Mouse (Mus musculus): Measurements from ENCODE around the gene Noxa1. TPM values are rescaled to one million over a fixed set of nuclear protein-coding genes. Genes with fewer than 3 reads are reported as not detected.

Noxa1 gene
- polyA plus RNA-seq, 1 experiment: 15.5 TPM

DNA sequence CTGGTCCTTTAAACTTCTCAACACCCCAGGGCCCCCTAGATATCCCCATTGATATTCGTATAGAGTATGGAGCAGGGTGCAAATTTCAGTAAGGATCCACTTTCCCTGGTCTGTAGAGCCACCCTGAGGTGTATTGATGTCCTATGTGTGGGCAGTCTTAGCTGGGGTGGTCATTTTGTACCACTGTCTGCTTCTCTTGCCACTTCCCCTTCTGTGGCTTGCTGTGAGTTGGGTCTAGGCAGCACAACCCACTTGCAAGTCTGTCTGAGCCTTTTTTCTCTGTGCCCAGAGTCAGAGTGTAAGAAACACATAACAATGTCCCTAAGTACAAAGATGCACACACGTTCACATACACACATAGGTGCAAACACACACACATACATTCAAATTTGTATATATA is 19.4 kb upstream of the Noxa1 start:
- Histone ChIP-seq H3K4me3 (ENCODE audit: low read depth, low read length) (no peak overlapping the region), H3K4me1 (ENCODE audit: control insufficient read depth, insufficient read depth, insufficient read length, low read length) (peaks cover 11% of the 10 kb centered on the region), H3K36me3 (ENCODE audit: control insufficient read depth, insufficient read depth, low read length) (no peaks in the 10 kb centered on the region), H3K27me3 (ENCODE audit: control insufficient read depth, insufficient read depth, low read length) (no peaks in the 10 kb centered on the region), H3K27ac (ENCODE audit: insufficient read depth, low read depth, low read length) (no peak overlapping the region)
- WGBS: 72% methylated on average over 2 of the region's 2 CpGs
- TF ChIP-seq POLR2A (IDR thresholded peaks at IDR 0.05; ENCODE audit: low read depth, low read length): no peak
- no peak for TF ChIP-seq CTCF (IDR thresholded peaks at IDR 0.05; ENCODE audit: extremely low read depth, insufficient read length, insufficient replicate concordance, low read depth, low read length)

DNA sequence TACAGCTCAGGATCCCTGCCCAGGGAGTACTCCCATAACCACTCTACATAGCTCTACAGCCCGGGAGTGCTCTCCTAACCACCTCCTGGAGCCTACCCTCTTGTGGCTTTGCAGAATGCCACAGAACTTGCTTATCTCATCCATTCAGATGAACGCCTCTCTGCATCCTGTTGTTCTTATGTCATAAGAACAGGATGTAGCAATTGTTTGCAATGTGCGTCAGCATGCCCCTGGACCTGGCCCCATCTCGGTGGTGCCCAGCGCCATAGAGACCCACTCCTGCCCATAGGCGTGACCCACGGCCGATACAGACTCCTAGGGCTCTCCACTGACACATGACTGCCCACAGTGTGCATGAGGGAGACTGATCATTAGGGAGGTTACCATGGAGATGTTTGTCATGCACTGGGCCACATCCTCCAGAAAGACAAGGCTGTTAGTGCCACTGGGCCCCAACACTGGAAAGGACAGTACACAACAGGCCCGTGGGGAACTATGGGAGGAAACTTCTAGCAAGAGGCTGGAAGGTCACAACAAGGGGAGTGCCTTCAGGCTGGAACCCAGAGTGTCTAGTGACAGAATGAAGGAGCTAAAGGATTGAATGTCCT is 16.3 kb upstream of the Noxa1 start:
- 55% methylated on average over 9 of the region's 9 CpGs for WGBS
- TF ChIP-seq CTCF (IDR thresholded peaks at IDR 0.05; ENCODE audit: extremely low read depth, insufficient read length, insufficient replicate concordance, low read depth, low read length): no peak
- TF ChIP-seq POLR2A (IDR thresholded peaks at IDR 0.05; ENCODE audit: low read depth, low read length): no peak
- H3K4me1 ChIP-seq (ENCODE audit: control insufficient read depth, insufficient read depth, insufficient read length, low read length): peaks cover 11% of the 10 kb centered on the region
- peak overlapping the region; percentile 52; the same call in 1 of the 2 replicates for H3K27ac ChIP-seq (ENCODE audit: insufficient read depth, low read depth, low read length)
- no peak overlapping the region for H3K4me3 ChIP-seq (ENCODE audit: low read depth, low read length)
- H3K36me3 ChIP-seq (ENCODE audit: control insufficient read depth, insufficient read depth, low read length): no peaks in the 10 kb centered on the region
- no peaks in the 10 kb centered on the region for H3K27me3 ChIP-seq (ENCODE audit: control insufficient read depth, insufficient read depth, low read length)

DNA sequence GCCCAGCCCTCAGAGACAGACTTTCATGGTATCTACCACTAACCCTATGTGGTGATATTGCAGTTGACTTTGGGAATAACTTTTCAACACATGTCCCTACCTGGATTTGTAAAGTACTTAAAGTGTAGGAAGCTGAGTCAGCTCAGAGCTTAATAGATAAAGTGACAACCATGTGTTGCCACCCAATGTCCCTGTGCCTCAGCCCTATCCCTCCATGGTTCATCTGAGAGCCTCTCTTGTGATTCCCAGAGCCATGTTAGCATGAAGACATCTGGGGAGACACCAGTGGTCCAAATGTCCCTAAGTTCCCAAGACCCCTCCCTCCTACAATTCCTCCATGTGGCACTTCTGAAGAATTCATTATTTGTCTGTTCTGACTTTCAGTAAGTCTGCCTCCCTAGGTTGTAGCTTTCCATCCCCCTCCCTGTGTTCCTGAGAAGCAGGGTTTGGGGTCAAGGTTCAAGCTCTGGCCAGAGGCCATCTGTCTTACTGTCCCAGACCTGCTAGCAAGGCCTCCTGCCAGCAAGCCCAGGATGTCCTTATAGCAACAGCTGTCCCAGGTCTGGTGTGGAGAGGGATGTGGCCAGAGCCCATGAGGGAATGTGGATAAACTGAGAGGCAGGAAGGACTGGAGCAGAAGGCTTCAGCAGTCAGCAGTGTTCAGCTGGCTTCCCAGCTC is 15.7 kb upstream of the Noxa1 start:
- peak overlapping the region; percentile 29; the same call in 1 of the 2 replicates for H3K27ac ChIP-seq (ENCODE audit: insufficient read depth, low read depth, low read length)
- TF ChIP-seq CTCF (IDR thresholded peaks at IDR 0.05; ENCODE audit: extremely low read depth, insufficient read length, insufficient replicate concordance, low read depth, low read length) (no peak), POLR2A (IDR thresholded peaks at IDR 0.05; ENCODE audit: low read depth, low read length) (no peak)
- H3K4me3 ChIP-seq (ENCODE audit: low read depth, low read length): no peak overlapping the region
- peaks cover 11% of the 10 kb centered on the region for H3K4me1 ChIP-seq (ENCODE audit: control insufficient read depth, insufficient read depth, insufficient read length, low read length)
- H3K36me3 ChIP-seq (ENCODE audit: control insufficient read depth, insufficient read depth, low read length): no peaks in the 10 kb centered on the region
- no peaks in the 10 kb centered on the region for H3K27me3 ChIP-seq (ENCODE audit: control insufficient read depth, insufficient read depth, low read length)

- peaks cover 11% of the 10 kb centered on the region for H3K4me1 ChIP-seq (ENCODE audit: control insufficient read depth, insufficient read depth, insufficient read length, low read length)
- no peaks in the 10 kb centered on the region for H3K27me3 ChIP-seq (ENCODE audit: control insufficient read depth, insufficient read depth, low read length)
- H3K27ac ChIP-seq (ENCODE audit: insufficient read depth, low read depth, low read length): no peak overlapping the region
- no peaks in the 10 kb centered on the region for H3K36me3 ChIP-seq (ENCODE audit: control insufficient read depth, insufficient read depth, low read length)
- no peak for TF ChIP-seq CTCF (IDR thresholded peaks at IDR 0.05; ENCODE audit: extremely low read depth, insufficient read length, insufficient replicate concordance, low read depth, low read length)
- no peak for TF ChIP-seq POLR2A (IDR thresholded peaks at IDR 0.05; ENCODE audit: low read depth, low read length)
- no peak overlapping the region for H3K4me3 ChIP-seq (ENCODE audit: low read depth, low read length)
Observed at GRCm38 (mm10) chr2:25109487-25109886, 14.5 kb upstream of the Noxa1 start.

GRCm38 (mm10) chr2:25106045-25106444 is 11.1 kb upstream of the Noxa1 start:
- Histone ChIP-seq H3K27ac (ENCODE audit: insufficient read depth, low read depth, low read length) (no peak overlapping the region), H3K36me3 (ENCODE audit: control insufficient read depth, insufficient read depth, low read length) (no peaks in the 10 kb centered on the region), H3K4me1 (ENCODE audit: control insufficient read depth, insufficient read depth, insufficient read length, low read length) (peaks cover 6% of the 10 kb centered on the region; the same call in 1 of the 2 replicates), H3K27me3 (ENCODE audit: control insufficient read depth, insufficient read depth, low read length) (no peaks in the 10 kb centered on the region), H3K4me3 (ENCODE audit: low read depth, low read length) (no peak overlapping the region)
- 45% methylated on average over 3 of the region's 3 CpGs for WGBS
- TF ChIP-seq CTCF (IDR thresholded peaks at IDR 0.05; ENCODE audit: extremely low read depth, insufficient read length, insufficient replicate concordance, low read depth, low read length): no peak
- TF ChIP-seq POLR2A (IDR thresholded peaks at IDR 0.05; ENCODE audit: low read depth, low read length): no peak

- H3K27ac ChIP-seq (ENCODE audit: insufficient read depth, low read depth, low read length): no peak overlapping the region
- no peaks in the 10 kb centered on the region for H3K4me1 ChIP-seq (ENCODE audit: control insufficient read depth, insufficient read depth, insufficient read length, low read length)
- WGBS: 89% methylated on average over 2 of the region's 2 CpGs
- H3K27me3 ChIP-seq (ENCODE audit: control insufficient read depth, insufficient read depth, low read length): no peaks in the 10 kb centered on the region
- no peak overlapping the region for H3K4me3 ChIP-seq (ENCODE audit: low read depth, low read length)
- TF ChIP-seq POLR2A (IDR thresholded peaks at IDR 0.05; ENCODE audit: low read depth, low read length): no peak
- no peak for TF ChIP-seq CTCF (IDR thresholded peaks at IDR 0.05; ENCODE audit: extremely low read depth, insufficient read length, insufficient replicate concordance, low read depth, low read length)
- no peaks in the 10 kb centered on the region for H3K36me3 ChIP-seq (ENCODE audit: control insufficient read depth, insufficient read depth, low read length)
Observed at GRCm38 (mm10) chr2:25104122-25104521, 9.2 kb upstream of the Noxa1 start.

- Histone ChIP-seq H3K4me1 (ENCODE audit: control insufficient read depth, insufficient read depth, insufficient read length, low read length) (peaks cover 8% of the 10 kb centered on the region; the same call in 1 of the 2 replicates), H3K27ac (ENCODE audit: insufficient read depth, low read depth, low read length) (no peak overlapping the region), H3K27me3 (ENCODE audit: control insufficient read depth, insufficient read depth, low read length) (no peaks in the 10 kb centered on the region), H3K4me3 (ENCODE audit: low read depth, low read length) (no peak overlapping the region), H3K36me3 (ENCODE audit: control insufficient read depth, insufficient read depth, low read length) (no peaks in the 10 kb centered on the region)
- WGBS: 84% methylated on average over 3 of the region's 3 CpGs
- TF ChIP-seq POLR2A (IDR thresholded peaks at IDR 0.05; ENCODE audit: low read depth, low read length): no peak
- no peak for TF ChIP-seq CTCF (IDR thresholded peaks at IDR 0.05; ENCODE audit: extremely low read depth, insufficient read length, insufficient replicate concordance, low read depth, low read length)
Observed at GRCm38 (mm10) chr2:25099703-25100102, 4.8 kb upstream of the Noxa1 start.
